Mouse (Mus musculus): ENCODE results near the gene Actl7b.

DNA sequence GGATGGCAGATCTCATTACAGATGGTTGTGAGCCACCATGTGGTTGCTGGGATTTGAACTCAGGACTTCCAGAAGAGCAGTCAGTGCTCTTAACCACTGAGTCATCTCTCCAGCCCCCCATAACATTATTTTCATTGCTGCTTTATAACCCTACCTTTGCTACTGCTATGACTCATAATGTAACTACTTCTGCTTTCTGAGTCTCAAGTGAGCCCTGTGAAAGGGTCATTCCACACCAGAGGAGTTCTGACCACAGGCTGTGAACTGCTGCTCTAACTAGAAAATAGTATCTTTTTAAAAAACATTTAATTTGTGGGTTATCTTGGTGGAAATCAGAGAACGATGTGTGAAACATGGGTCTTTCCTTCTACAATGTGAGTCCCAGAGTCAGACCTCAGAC lies 16.4 kb upstream of the Actl7b start:
- TF ChIP-seq CTCF (IDR thresholded peaks at IDR 0.05; ENCODE audit: low read depth) (no peak), EP300 (IDR thresholded peaks at IDR 0.05; ENCODE audit: low read depth) (no peak)
